Mouse (Mus musculus): ENCODE results near the gene Xylt2.

GRCm38 (mm10) chr11:94675446-94675845, 1.9 kb downstream of the Xylt2 start:
- TF ChIP-seq HCFC1 (IDR thresholded peaks at IDR 0.05; ENCODE audit: borderline replicate concordance, insufficient read depth, low read length): no peak
- no peak for TF ChIP-seq MAFK (IDR thresholded peaks at IDR 0.05; ENCODE audit: insufficient read depth, low read depth, low read length)
- no peak for TF ChIP-seq ZNF384 (IDR thresholded peaks at IDR 0.05; ENCODE audit: low read depth, low read length)
